Mouse (Mus musculus) thymus, adult 2 months (tissue): ENCODE measurements at regions not wholly inside any gene's neighbourhood (a gene's known extent, or its start where the extent isn't known, plus 50 kb on each side); places are given as distances from the start of the nearest gene placed in this dataset.

Experiments used
- DNase-seq: peaks from one replicate; pipeline ENCODE4 v3.0.0; 2021
- H3K27ac ChIP-seq: fragments of 200-500 bp; 2 replicates; pipeline ENCODE4 v1.5.1; 2012; ENCODE audit warnings: low read length, control low read depth; ENCODE audit not compliant: control insufficient read depth, insufficient read depth
- H3K27me3 ChIP-seq: fragments of 200-500 bp; 2 replicates; pipeline ENCODE4 v1.6.1; 2012; ENCODE audit warnings: mild to moderate bottlenecking, low read length, moderate library complexity, mixed read lengths; ENCODE audit not compliant: control insufficient read depth, insufficient read depth
- H3K36me3 ChIP-seq: fragments of 200-500 bp; 2 replicates; pipeline ENCODE4 v1.6.1; 2012; ENCODE audit warnings: mild to moderate bottlenecking, low read length, moderate library complexity; ENCODE audit not compliant: control insufficient read depth, insufficient read depth
- H3K4me1 ChIP-seq: fragments of 200-500 bp; replicated peaks from 2 replicates; pipeline ENCODE4 v1.6.1; 2012; ENCODE audit warnings: low read length; ENCODE audit not compliant: control insufficient read depth, insufficient read depth
- H3K4me3 ChIP-seq: fragments of 200-500 bp; 2 replicates; pipeline ENCODE4 v1.5.1; 2012; ENCODE audit warnings: mild to moderate bottlenecking, low read length, control low read depth, moderate library complexity; ENCODE audit not compliant: control insufficient read depth, insufficient read depth
- CTCF ChIP-seq: fragments of 200-500 bp; IDR thresholded peaks from 2 replicates; pipeline ENCODE4 v1.5.1; 2012; ENCODE audit warnings: mild to moderate bottlenecking, control low read depth, low read length, moderate library complexity, borderline replicate concordance; ENCODE audit not compliant: control insufficient read depth, poor library complexity, insufficient read depth; ENCODE audit errors: extremely low read depth
- POLR2A ChIP-seq: fragments of 200-500 bp; IDR thresholded peaks from 2 replicates; pipeline ENCODE4 v1.6.1; 2012; ENCODE audit warnings: mild to moderate bottlenecking, low read length, control low read depth, moderate library complexity; ENCODE audit not compliant: control insufficient read depth, poor library complexity, insufficient read depth; ENCODE audit errors: extremely low read depth
- WGBS: fragments of 180-500 bp; shearing (Covaris S2); methylation state at CpG from one replicate; pipeline ENCODE4 v1.1.7; 2018; 5-methylcytosine and 5-hydroxymethylcytosine counted together

DNA sequence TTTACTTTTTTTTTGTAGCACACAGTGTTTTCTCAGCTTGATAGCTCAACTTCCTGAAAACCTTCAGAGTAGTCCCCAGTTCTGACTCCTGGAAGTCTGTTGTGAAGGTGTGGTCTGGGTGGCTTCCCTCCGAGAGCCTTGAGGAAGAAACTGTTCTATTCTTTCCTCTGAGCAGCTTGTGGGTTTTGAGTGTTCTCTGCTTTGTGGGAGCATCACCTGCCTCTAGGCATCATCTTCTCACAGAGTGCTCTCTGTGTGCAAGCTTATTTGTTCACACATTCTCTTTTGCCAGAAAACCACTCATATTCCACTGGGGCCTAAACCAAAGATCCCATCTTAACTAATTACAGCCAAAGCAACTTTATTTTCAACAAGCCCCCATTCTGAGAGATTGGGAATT, 91.5 kb upstream of the Ccng1 start:
- Histone ChIP-seq H3K27me3 (no peaks in the 10 kb centered on the region), H3K4me1 (no peaks in the 10 kb centered on the region), H3K4me3 (no peak overlapping the region), H3K36me3 (no peaks in the 10 kb centered on the region), H3K27ac (no peak overlapping the region)
- 32% methylated on average over 1 of the region's 1 CpGs for WGBS
- no peak for DNase-seq
- TF ChIP-seq CTCF (no peak), POLR2A (no peak)

DNA sequence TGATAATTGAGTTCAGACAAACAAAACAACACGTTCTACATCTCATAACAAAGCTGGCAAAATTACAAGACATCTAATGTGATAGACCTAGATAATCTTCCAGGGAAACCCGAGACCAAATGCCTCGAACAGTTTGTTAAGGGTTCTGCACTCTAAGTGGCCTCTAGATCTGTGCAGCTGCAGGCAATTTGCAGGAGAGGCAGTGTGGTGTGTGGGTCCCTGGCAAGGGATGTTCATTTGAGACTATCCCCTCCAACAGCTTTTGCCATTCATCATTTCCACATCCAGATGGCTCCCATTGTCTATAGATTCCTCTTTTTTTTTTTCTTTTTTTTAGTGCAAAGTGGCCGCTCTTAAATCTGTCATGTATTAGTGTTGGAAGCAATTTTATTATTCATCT, 80.3 kb upstream of the Ccng1 start:
- no peak for TF ChIP-seq POLR2A
- TF ChIP-seq CTCF, result no peak
- H3K36me3 ChIP-seq, result no peaks in the 10 kb centered on the region

More for the DNA sequence above, 80.3 kb upstream of the Ccng1 start:
- no peak for DNase-seq
- H3K27me3 ChIP-seq, result no peaks in the 10 kb centered on the region
- H3K4me3 ChIP-seq, result no peak overlapping the region
- H3K27ac ChIP-seq, result no peak overlapping the region
- WGBS, result 72% methylated on average over 4 of the region's 4 CpGs
- no peaks in the 10 kb centered on the region for H3K4me1 ChIP-seq
